Mouse (Mus musculus) heart, postnatal 14 days (tissue): ENCODE results near the gene Chrna9. TPM values are rescaled to one million over a fixed set of nuclear protein-coding genes. Genes with fewer than 3 reads are reported as not detected.

Experiments used
- DNase-seq, 2 experiments: peaks; one replicate each; pipeline ENCODE4 v3.0.0; 2021 to 2022
- intact Hi-C: fragments of 180-260 bp; cut with DNase I; formaldehyde crosslinking; loops from one replicate; pipeline ENCODE4 v1.15.1; 2025
- long read RNA-seq, 2 experiments: library from polyadenylated mRNA; stranded (forward); transcript quantifications; one replicate each; pipeline ENCODE4 v2.0.0; 2021
- total RNA-seq, 2 experiments: library from RNA; stranded (reverse); gene quantifications; 2 replicates each; pipeline ENCODE4 v1.2.3; 2021

Gene Chrna9
- 1 to 10 TPM in 1 of 2 experiments, under 1 TPM in 1; 0.14 to 5.2 TPM for total RNA-seq
- long read RNA-seq, experiment 1, partial matches to known transcripts, result 0 of 3 reads
- long read RNA-seq, experiment 1, other reads (novel, unspliced or antisense), result 3 of 3 reads
- long read RNA-seq, experiment 2, result 0 reads

GRCm38 (mm10) chr5:65934783-65935182 lies at the start of gene Chrna9:
Gene Chrna9 (plus strand): TSS chr5:65934921.
- intact Hi-C loops, result loop anchor here (5.0 kb wide), 1 partner anchor 167 kb away; no protein-coding TSS in a partner anchor

GRCm38 (mm10) chr5:65885699-65886443 lies 48.9 kb upstream of the Chrna9 start:
- intact Hi-C loops, result no loop called here
- no peak for DNase-seq

More at GRCm38 (mm10) chr5:65934783-65935182, at the start of gene Chrna9:
- no peak for DNase-seq

- intact Hi-C loops, result no loop called here
- no peak for DNase-seq
These were observed 46.6 kb upstream of the Chrna9 start for GRCm38 (mm10) chr5:65888102-65888501.

GRCm38 (mm10) chr5:65888998-65889397 lies 45.7 kb upstream of the Chrna9 start:
- intact Hi-C loops, result no loop called here
- DNase-seq, result no peak

- intact Hi-C loops, result no loop called here
- no peak for DNase-seq
These were observed 43.4 kb upstream of the Chrna9 start for GRCm38 (mm10) chr5:65891251-65891826.

- intact Hi-C loops, result no loop called here
- DNase-seq, result no peak
These were observed 39.5 kb upstream of the Chrna9 start for GRCm38 (mm10) chr5:65895121-65895692.

GRCm38 (mm10) chr5:65895764-65896163 lies 39.0 kb upstream of the Chrna9 start:
- no peak for DNase-seq
- intact Hi-C loops, result no loop called here

- intact Hi-C loops, result no loop called here
- DNase-seq, result no peak
These were observed 37.0 kb upstream of the Chrna9 start for GRCm38 (mm10) chr5:65897731-65898130.

- intact Hi-C loops, result no loop called here
- DNase-seq, result no peak
These were observed 36.0 kb upstream of the Chrna9 start for GRCm38 (mm10) chr5:65898683-65899082.

- intact Hi-C loops, result no loop called here
- DNase-seq, result no peak
These were observed 34.6 kb upstream of the Chrna9 start for GRCm38 (mm10) chr5:65900113-65900512.

- peak; percentile 15 to 31 for DNase-seq
- intact Hi-C loops, result no loop called here
These were observed 33.9 kb upstream of the Chrna9 start for GRCm38 (mm10) chr5:65900862-65901265.

GRCm38 (mm10) chr5:65901868-65902418 lies 32.8 kb upstream of the Chrna9 start:
- intact Hi-C loops, result no loop called here
- no peak for DNase-seq

- intact Hi-C loops, result no loop called here
- DNase-seq, result no peak
These were observed 31.9 kb upstream of the Chrna9 start for GRCm38 (mm10) chr5:65902811-65903210.

GRCm38 (mm10) chr5:65904476-65904875 lies 30.2 kb upstream of the Chrna9 start:
- no peak for DNase-seq
- intact Hi-C loops, result no loop called here

GRCm38 (mm10) chr5:65908751-65909150 lies 26.0 kb upstream of the Chrna9 start:
- no peak for DNase-seq
- intact Hi-C loops, result no loop called here

GRCm38 (mm10) chr5:65909321-65909720 lies 25.4 kb upstream of the Chrna9 start:
- intact Hi-C loops, result no loop called here
- DNase-seq, result no peak

- no peak for DNase-seq
- intact Hi-C loops, result no loop called here
These were observed 24.3 kb upstream of the Chrna9 start for GRCm38 (mm10) chr5:65910398-65910797.

GRCm38 (mm10) chr5:65911676-65912075 lies 23.0 kb upstream of the Chrna9 start:
- DNase-seq, result no peak
- intact Hi-C loops, result no loop called here

- DNase-seq, result no peak
- intact Hi-C loops, result no loop called here
These were observed 22.5 kb upstream of the Chrna9 start for GRCm38 (mm10) chr5:65912201-65912600.

GRCm38 (mm10) chr5:65913126-65913525 lies 21.6 kb upstream of the Chrna9 start:
- intact Hi-C loops, result no loop called here
- DNase-seq, result no peak

- intact Hi-C loops, result no loop called here
- no peak for DNase-seq
These were observed 20.4 kb upstream of the Chrna9 start for GRCm38 (mm10) chr5:65914342-65914741.
